Mouse (Mus musculus): ENCODE data around the gene Ahnak. TPM values are rescaled to one million over a fixed set of nuclear protein-coding genes. Genes with fewer than 3 reads are reported as not detected.
"Not testable (repeated sequence)": the region's sequence is repeated elsewhere in the genome, so short reads cannot be mapped to it uniquely, and the experiment has no call there.

Ahnak gene
- polyA plus RNA-seq, 1 experiment from 2014 or later: 10.6 TPM

- no peak overlapping the region for H3K4me3 ChIP-seq (ENCODE audit: low read depth, low read length)
- no peak overlapping the region for H3K27ac ChIP-seq (replicated peaks; ENCODE audit: low read depth, low read length)
- no peak overlapping the region for H3K4me2 ChIP-seq (ENCODE audit: low read depth, low read length)
- no peaks in the 10 kb centered on the region for H3K27me3 ChIP-seq (ENCODE audit: control insufficient read depth, insufficient read depth, low read length)
- peaks cover 3% of the 10 kb centered on the region for H3K36me3 ChIP-seq (replicated peaks; ENCODE audit: control insufficient read depth, insufficient read depth, low read depth, low read length)
- 91% methylated on average over 11 of the region's 11 CpGs for WGBS
- H3K9ac ChIP-seq (replicated peaks; ENCODE audit: low read length): no peak overlapping the region
- no peaks in the 10 kb centered on the region for H3K9me3 ChIP-seq (replicated peaks; ENCODE audit: control insufficient read depth, low read length)
- no peak for ATAC-seq (replicated peaks; ENCODE audit: insufficient number of reproducible peaks, low FRiP score, low TSS enrichment, low read depth)
- H3K4me1 ChIP-seq (ENCODE audit: control insufficient read depth, insufficient read depth, low read length): no peaks in the 10 kb centered on the region
- DNase-seq (ENCODE audit: low spot score): no peak
These were observed 24.0 kb upstream of the Ahnak start for GRCm38 (mm10) chr19:8965075-8965474.

- peaks cover 3% of the 10 kb centered on the region for H3K36me3 ChIP-seq (replicated peaks; ENCODE audit: control insufficient read depth, insufficient read depth, low read depth, low read length)
These were observed 23.3 kb upstream of the Ahnak start for GRCm38 (mm10) chr19:8965771-8966170.

GRCm38 (mm10) chr19:8966198-8966589 is 22.9 kb upstream of the Ahnak start:
- peak overlapping the region; percentile 78 for H3K27ac ChIP-seq (replicated peaks; ENCODE audit: low read depth, low read length)
- peak overlapping the region; percentile 57 for H3K9ac ChIP-seq (replicated peaks; ENCODE audit: low read length)
- H3K27me3 ChIP-seq (ENCODE audit: control insufficient read depth, insufficient read depth, low read length): no peaks in the 10 kb centered on the region
- ATAC-seq (replicated peaks; ENCODE audit: insufficient number of reproducible peaks, low FRiP score, low TSS enrichment, low read depth): no peak
- no peaks in the 10 kb centered on the region for H3K4me1 ChIP-seq (ENCODE audit: control insufficient read depth, insufficient read depth, low read length)
- 41% methylated on average over 5 of the region's 5 CpGs for WGBS
- no peaks in the 10 kb centered on the region for H3K9me3 ChIP-seq (replicated peaks; ENCODE audit: control insufficient read depth, low read length)
- H3K36me3 ChIP-seq (replicated peaks; ENCODE audit: control insufficient read depth, insufficient read depth, low read depth, low read length): peaks cover 4% of the 10 kb centered on the region
- H3K4me3 ChIP-seq (ENCODE audit: low read depth, low read length): peak overlapping the region; percentile 59
- peak overlapping the region; percentile 41 for H3K4me2 ChIP-seq (ENCODE audit: low read depth, low read length)
- DNase-seq (ENCODE audit: low spot score): no peak

More at GRCm38 (mm10) chr19:8965771-8966170, 23.3 kb upstream of the Ahnak start:
- Histone ChIP-seq H3K27ac (replicated peaks; ENCODE audit: low read depth, low read length) (no peak overlapping the region), H3K4me1 (ENCODE audit: control insufficient read depth, insufficient read depth, low read length) (no peaks in the 10 kb centered on the region), H3K9ac (replicated peaks; ENCODE audit: low read length) (peak overlapping the region; percentile 57), H3K9me3 (replicated peaks; ENCODE audit: control insufficient read depth, low read length) (no peaks in the 10 kb centered on the region), H3K4me3 (ENCODE audit: low read depth, low read length) (no peak overlapping the region; the same call in 1 of the 2 replicates), H3K27me3 (ENCODE audit: control insufficient read depth, insufficient read depth, low read length) (no peaks in the 10 kb centered on the region), H3K4me2 (ENCODE audit: low read depth, low read length) (peak overlapping the region; percentile 41; the same call in 1 of the 2 replicates)
- ATAC-seq (replicated peaks; ENCODE audit: insufficient number of reproducible peaks, low FRiP score, low TSS enrichment, low read depth) (no peak), DNase-seq (ENCODE audit: low spot score) (no peak)
- WGBS: 82% methylated on average over 8 of the region's 8 CpGs

GRCm38 (mm10) chr19:8966590-8967372 is 22.3 kb upstream of the Ahnak start, which contains the start of gene Eef1g:
TSS of gene Eef1g (plus strand) at chr19:8967041.
- peak within 1 kb of the TSS; percentile 78 for H3K27ac ChIP-seq (replicated peaks; ENCODE audit: low read depth, low read length)
- DNase-seq (ENCODE audit: low spot score) (peak; percentile 99), ATAC-seq (replicated peaks; ENCODE audit: insufficient number of reproducible peaks, low FRiP score, low TSS enrichment, low read depth) (peak; percentile 99)
- no peaks in the 10 kb centered on the region for H3K4me1 ChIP-seq (ENCODE audit: control insufficient read depth, insufficient read depth, low read length)
- peaks cover 6% of the 10 kb centered on the region for H3K36me3 ChIP-seq (replicated peaks; ENCODE audit: control insufficient read depth, insufficient read depth, low read depth, low read length)
- under 1% methylated on average over 52 of the region's 52 CpGs for WGBS
- H3K9me3 ChIP-seq (replicated peaks; ENCODE audit: control insufficient read depth, low read length): no peaks in the 10 kb centered on the region
- no peaks in the 10 kb centered on the region for H3K27me3 ChIP-seq (ENCODE audit: control insufficient read depth, insufficient read depth, low read length)
- peak within 1 kb of the TSS; percentile 59 for H3K4me3 ChIP-seq (ENCODE audit: low read depth, low read length)
- H3K4me2 ChIP-seq (ENCODE audit: low read depth, low read length): peak within 1 kb of the TSS; percentile 62
- H3K9ac ChIP-seq (replicated peaks; ENCODE audit: low read length): peak within 1 kb of the TSS; percentile 66

- DNase-seq (ENCODE audit: low spot score) (no peak), ATAC-seq (replicated peaks; ENCODE audit: insufficient number of reproducible peaks, low FRiP score, low TSS enrichment, low read depth) (no peak)
- Histone ChIP-seq H3K36me3 (replicated peaks; ENCODE audit: control insufficient read depth, insufficient read depth, low read depth, low read length) (peaks cover 6% of the 10 kb centered on the region), H3K27ac (replicated peaks; ENCODE audit: low read depth, low read length) (peak overlapping the region; percentile 48; the same call in 1 of the 2 replicates), H3K4me3 (ENCODE audit: low read depth, low read length) (peak overlapping the region; percentile 59), H3K9me3 (replicated peaks; ENCODE audit: control insufficient read depth, low read length) (no peaks in the 10 kb centered on the region), H3K4me1 (ENCODE audit: control insufficient read depth, insufficient read depth, low read length) (no peaks in the 10 kb centered on the region), H3K4me2 (ENCODE audit: low read depth, low read length) (peak overlapping the region; percentile 62), H3K9ac (replicated peaks; ENCODE audit: low read length) (peak overlapping the region; percentile 66), H3K27me3 (ENCODE audit: control insufficient read depth, insufficient read depth, low read length) (no peaks in the 10 kb centered on the region)
- under 1% methylated on average over 8 of the region's 8 CpGs for WGBS
These were observed 21.7 kb upstream of the Ahnak start for GRCm38 (mm10) chr19:8967373-8967743.

GRCm38 (mm10) chr19:8967893-8968292 is 21.2 kb upstream of the Ahnak start:
- H3K36me3 ChIP-seq (replicated peaks; ENCODE audit: control insufficient read depth, insufficient read depth, low read depth, low read length): peaks cover 5% of the 10 kb centered on the region
- peak overlapping the region; percentile 59 for H3K4me3 ChIP-seq (ENCODE audit: low read depth, low read length)
- ATAC-seq (replicated peaks; ENCODE audit: insufficient number of reproducible peaks, low FRiP score, low TSS enrichment, low read depth) (no peak), DNase-seq (ENCODE audit: low spot score) (no peak)
- H3K4me1 ChIP-seq (ENCODE audit: control insufficient read depth, insufficient read depth, low read length): no peaks in the 10 kb centered on the region
- 5% methylated on average over 9 of the region's 9 CpGs for WGBS
- H3K9ac ChIP-seq (replicated peaks; ENCODE audit: low read length): peak overlapping the region; percentile 66
- no peak overlapping the region for H3K27ac ChIP-seq (replicated peaks; ENCODE audit: low read depth, low read length)
- no peaks in the 10 kb centered on the region for H3K27me3 ChIP-seq (ENCODE audit: control insufficient read depth, insufficient read depth, low read length)
- H3K9me3 ChIP-seq (replicated peaks; ENCODE audit: control insufficient read depth, low read length): no peaks in the 10 kb centered on the region
- peak overlapping the region; percentile 62 for H3K4me2 ChIP-seq (ENCODE audit: low read depth, low read length)

- not testable (repeated sequence) for H3K9me3 ChIP-seq (replicated peaks; ENCODE audit: control insufficient read depth, low read length); DNase-seq (ENCODE audit: low spot score); H3K4me1 ChIP-seq (ENCODE audit: control insufficient read depth, insufficient read depth, low read length); H3K27ac ChIP-seq (replicated peaks; ENCODE audit: low read depth, low read length); H3K4me2 ChIP-seq (ENCODE audit: low read depth, low read length); H3K27me3 ChIP-seq (ENCODE audit: control insufficient read depth, insufficient read depth, low read length); H3K9ac ChIP-seq (replicated peaks; ENCODE audit: low read length); ATAC-seq (replicated peaks; ENCODE audit: insufficient number of reproducible peaks, low FRiP score, low TSS enrichment, low read depth); H3K4me3 ChIP-seq (ENCODE audit: low read depth, low read length); H3K36me3 ChIP-seq (replicated peaks; ENCODE audit: control insufficient read depth, insufficient read depth, low read depth, low read length)
- 87% methylated on average over 8 of the region's 8 CpGs for WGBS
These were observed 16.6 kb upstream of the Ahnak start for GRCm38 (mm10) chr19:8972491-8972890.

- Histone ChIP-seq H3K36me3 (replicated peaks; ENCODE audit: control insufficient read depth, insufficient read depth, low read depth, low read length) (peaks cover 19% of the 10 kb centered on the region), H3K9me3 (replicated peaks; ENCODE audit: control insufficient read depth, low read length) (no peaks in the 10 kb centered on the region), H3K4me1 (ENCODE audit: control insufficient read depth, insufficient read depth, low read length) (no peaks in the 10 kb centered on the region), H3K9ac (replicated peaks; ENCODE audit: low read length) (no peak overlapping the region), H3K4me2 (ENCODE audit: low read depth, low read length) (no peak overlapping the region), H3K4me3 (ENCODE audit: low read depth, low read length) (no peak overlapping the region), H3K27ac (replicated peaks; ENCODE audit: low read depth, low read length) (no peak overlapping the region), H3K27me3 (ENCODE audit: control insufficient read depth, insufficient read depth, low read length) (no peaks in the 10 kb centered on the region)
- 83% methylated on average over 1 of the region's 1 CpGs for WGBS
- DNase-seq (ENCODE audit: low spot score) (no peak), ATAC-seq (replicated peaks; ENCODE audit: insufficient number of reproducible peaks, low FRiP score, low TSS enrichment, low read depth) (no peak)
These were observed 14.4 kb upstream of the Ahnak start for GRCm38 (mm10) chr19:8974638-8975037.

Measured in embryonic facial prominence, embryonic 11.5 days (tissue).